Mouse (Mus musculus) thymus, adult 18-20 months (tissue): ENCODE results near the gene Hnrnpk.
"Not testable (repeated sequence)": the region's sequence is repeated elsewhere in the genome, so short reads cannot be mapped to it uniquely, and the experiment has no call there.

ENCODE experiments used
- DNase-seq, 2 experiments: peaks; one replicate each; pipeline ENCODE4 v3.0.0; 2022; ENCODE audit warnings: mixed read lengths in 2 of 2

Gene Hnrnpk

DNA sequence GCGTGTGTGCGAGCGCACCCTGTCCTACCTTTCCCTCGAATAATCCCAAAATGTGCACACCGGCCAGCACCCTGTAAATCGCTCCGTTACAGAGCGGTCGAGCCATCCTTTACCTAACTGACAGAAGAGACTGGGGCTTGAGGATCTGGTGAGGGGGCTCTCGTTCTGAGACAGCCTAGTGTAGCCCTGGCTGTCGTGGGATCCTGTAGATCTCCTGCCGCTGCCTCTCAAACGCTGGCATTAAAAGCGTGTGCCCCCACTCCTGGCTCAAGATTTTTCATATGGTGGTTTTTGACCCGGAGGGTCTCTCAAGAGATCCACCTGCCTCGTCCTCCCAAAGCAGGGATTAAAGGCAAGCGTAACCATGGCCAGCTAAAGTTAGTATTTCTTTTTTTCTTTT is at the start of gene Hnrnpk:
Gene Hnrnpk (minus strand): TSS at position 101 of the 400 bp plus-strand sequence.
- not testable (repeated sequence) for DNase-seq

DNA sequence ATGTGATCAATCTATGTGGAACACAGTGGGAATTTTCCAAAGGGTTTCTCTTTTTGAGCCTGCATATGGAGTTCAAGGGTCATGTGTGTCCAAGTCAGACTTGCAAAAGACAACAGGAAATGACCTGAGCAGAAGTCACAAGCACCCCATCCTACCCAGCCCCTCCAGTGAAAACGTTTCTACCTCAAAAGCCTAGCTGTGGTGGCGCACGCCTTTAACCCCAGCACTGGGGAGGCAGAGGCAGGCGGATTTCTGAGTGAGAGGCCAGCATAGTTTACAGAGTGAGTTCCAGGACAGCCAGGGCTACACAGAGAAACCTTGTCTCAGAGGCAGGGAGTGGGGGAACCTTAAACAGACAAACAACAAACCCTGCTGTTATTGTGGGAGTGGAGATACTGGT is 49.1 kb upstream of the Hnrnpk start:
- DNase-seq: no peak

DNA sequence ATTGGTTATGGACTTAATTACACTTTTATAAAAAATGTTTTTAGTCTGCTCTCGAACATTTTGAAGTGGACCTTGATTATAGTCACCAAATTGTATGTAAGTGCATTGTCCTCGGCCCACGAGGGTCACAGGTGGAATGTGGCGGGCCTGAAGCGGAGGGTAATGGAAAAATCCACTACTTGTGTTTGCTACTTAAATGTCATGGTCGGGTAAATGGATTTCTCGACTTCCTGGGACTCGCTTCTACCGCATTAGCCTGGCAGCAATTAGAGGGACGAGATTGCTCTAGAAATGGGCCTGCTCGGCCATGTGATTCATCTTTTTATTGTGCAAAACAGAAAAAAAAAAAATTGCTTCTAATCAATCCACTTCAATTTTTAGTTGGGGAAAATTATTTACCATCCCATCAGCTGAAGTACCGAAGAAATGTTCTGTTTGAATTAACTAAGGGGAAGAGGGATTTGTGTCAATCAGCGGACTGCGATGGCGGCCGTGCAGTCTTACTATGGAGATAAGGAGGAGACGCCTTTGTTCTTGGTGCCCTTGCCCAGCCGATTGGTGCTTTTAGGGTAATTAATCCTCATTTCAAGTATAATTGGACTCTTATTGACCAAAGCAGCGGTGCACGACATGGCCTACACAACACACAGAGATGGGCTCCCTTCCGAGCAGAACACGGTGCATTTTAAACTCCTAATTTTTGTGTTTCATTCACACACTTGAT is 47.5 kb upstream of the Hnrnpk start:
- no peak for DNase-seq

DNA sequence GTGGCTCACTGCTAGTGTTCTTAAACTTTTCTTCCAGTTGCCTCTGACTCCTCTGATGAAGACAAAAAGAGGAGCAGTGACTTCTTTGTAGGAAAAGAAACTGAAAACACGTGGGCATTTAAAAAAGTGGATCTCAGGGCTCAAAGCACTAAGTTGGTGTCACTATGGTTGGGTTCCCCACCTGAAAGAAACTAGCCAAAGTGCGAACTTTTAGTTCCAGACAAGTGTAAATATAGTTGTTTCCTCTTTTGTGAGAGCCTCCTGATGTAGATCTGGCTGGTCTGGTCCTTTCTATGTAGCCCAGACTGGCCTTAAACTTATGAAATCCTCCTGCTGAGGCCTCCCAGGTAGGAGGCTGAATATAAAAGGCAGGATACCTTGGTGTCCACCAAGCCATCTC is 43.4 kb upstream of the Hnrnpk start:
- DNase-seq: no peak

DNA sequence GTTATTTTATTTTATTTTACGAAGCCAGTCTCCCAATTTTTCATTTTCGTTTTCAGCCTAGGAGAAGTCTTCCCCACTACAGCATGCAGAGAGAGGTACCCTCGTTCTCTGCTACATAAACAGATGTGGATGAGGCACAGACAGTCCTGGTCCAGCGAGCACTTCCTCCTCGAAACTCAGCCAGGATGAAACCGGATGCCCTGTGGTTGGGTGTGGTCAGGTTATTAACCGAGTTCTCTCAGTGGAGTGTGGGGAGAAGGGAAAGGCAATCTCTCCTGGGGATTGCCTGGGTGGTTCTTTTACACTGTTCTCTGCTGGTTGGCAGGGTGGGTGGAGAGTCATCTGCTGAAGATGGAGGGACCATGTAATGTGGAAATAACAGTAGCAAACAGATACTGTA is 40.6 kb upstream of the Hnrnpk start:
- DNase-seq: peak; percentile 2 to 35

DNA sequence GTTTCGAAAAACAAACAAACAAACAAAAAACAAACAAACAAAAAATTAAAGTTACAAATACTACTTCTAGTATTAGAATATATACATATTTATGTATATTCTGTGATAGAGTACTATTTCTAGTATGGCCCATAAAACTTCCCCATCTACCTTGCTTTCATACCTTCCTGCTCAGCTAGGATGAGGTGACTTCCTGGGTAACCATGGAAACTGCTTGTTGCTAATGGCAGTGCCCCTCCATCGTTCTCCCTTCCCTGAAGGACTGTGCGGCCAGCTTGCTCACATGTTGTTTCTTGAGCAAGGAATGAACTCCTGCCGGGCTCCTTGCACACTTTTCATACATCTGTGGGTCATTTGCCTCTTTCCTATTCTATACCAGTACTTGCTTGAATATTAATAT is 40.2 kb upstream of the Hnrnpk start:
- no peak for DNase-seq

DNA sequence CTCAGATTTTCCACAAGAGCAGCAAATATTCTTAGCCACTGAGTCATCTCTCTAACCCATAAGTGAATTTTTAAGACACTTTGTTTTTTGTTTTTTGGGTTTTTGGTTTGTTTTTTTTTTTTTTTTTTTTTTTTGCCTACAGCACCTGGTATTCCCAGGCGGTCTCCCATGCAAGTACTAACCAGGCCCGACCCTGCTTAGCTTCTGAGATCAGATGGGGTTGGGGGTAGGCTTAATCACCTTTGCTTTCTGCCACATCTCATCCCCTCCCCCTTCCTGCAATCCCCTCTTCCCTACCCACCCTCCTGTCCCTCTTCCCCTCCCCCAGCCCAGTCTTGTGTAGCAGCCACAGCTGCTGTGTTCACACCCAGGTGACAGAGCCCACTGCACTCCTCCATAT is 36.6 kb upstream of the Hnrnpk start:
- no peak for DNase-seq

DNA sequence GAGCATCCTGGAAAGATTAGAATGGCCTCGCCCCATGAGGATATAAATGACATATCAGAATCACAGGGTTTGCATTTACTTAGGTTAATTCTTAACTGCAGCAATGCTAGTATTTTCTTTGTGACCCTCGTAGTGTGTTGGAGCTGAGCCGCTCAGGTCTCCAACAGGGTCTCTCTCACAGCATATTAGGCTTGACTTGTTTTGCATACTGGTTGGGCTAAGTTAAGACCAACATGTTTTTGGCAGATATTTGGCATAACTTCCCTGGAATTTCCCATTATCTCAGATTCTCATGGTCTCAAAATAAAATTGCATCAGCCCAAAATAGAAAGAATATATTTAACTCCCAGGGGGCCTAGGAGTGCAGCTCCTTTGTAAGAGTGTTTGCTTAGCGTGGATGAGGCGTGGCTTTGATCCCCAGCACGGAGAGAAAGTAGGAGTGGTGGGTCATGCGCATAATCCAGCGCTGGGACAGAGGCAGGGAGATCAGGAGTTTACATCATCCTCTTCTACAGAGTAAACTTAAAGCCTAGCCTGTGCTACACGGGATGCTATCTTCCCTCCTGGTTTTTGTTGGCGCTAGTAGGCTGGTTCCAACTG is 20.0 kb upstream of the Hnrnpk start:
- DNase-seq: no peak

DNA sequence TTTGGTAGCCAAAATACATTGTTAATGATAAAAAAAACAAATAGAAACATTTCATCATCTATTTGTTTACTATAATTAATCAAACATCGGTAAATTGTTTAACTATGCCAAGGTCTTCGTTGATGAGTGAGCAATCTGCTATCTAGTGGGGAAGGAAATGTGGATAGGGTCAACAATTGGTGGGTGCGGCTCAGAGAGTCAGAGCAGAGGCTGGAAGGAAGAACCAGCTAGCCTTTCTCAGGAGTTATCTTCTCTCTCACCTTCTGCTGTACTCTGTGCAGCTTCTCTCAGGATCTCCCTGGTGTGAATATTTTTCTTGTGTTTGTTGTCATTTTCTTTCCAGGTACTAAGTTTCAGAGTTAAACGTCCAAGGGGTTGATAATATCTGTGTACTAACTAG is 19.1 kb upstream of the Hnrnpk start:
- DNase-seq: no peak

DNA sequence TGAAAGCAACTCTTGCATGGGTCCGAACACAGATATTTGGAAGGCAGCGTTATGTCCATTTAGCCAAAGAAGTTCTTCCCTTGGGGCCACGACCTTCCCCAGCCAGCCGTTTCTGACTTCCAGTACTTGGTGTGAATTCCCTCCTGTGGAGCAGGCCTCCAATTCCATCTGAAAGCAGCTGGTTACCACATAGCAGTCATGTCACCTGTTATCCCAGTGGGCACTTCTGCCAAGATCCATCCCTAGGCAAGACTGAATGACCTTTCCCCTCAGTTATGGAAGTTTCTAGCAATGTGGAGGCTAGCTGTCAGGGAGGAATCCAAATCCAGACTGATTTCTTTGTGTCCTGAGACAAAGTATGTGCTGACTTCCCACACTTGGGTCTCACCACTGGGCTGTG is 17.9 kb upstream of the Hnrnpk start:
- DNase-seq: no peak

DNA sequence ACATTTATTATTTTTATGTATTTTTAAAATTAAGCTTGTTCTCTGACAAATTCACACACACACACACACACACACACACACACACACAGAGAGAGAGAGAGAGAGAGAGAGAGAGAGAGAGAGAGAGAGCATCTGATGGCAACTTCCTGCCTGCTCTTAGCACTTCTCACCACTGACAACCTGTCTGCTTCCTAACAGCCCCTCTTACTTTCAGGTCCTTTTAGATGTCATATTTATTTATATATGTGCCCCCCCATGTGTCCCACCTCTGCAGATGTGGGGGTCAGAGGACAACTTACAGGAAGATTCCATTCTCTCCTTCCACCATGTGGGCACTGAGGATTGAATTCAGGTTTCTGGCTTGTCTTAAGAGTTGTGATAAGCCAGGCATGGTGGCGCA is 16.1 kb upstream of the Hnrnpk start:
- no peak for DNase-seq

DNA sequence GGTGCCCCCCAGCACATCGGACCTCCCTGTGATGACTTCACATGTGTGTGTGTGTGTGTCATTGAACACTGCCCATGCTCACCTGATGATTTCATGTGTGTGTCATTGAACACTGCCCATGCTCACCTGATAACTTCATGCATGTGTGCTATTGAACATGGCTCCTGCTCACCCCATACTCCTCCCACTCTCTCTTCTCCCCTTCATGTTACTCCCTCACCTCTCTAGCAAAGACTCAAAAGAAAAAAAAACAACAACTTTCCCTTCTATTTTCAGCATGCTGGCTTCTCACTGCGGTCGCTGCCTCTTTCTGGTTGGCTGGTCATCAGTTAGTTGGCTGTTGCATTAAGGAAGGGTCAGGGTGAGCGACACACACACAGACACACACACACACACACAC is 15.5 kb upstream of the Hnrnpk start:
- no peak for DNase-seq

DNA sequence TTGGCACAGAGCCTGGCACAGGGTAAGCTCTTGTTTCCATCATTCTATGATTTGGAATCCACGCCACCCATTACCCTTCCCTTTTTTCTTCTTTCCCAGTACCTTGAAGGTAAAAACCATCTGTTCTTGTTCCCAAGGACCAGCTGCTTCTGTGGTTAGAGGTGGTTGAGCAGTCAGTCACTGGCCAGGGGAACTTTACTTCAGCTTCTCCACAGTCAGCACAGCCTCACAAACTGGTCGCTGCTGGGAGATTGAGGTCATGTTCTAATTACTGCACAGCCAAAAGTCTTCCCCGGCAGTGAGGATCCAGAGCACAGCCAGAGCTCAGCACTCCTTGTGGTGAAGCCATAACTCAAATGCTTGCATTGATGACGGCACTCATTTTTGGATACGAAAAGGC is 12.7 kb upstream of the Hnrnpk start:
- no peak for DNase-seq

DNA sequence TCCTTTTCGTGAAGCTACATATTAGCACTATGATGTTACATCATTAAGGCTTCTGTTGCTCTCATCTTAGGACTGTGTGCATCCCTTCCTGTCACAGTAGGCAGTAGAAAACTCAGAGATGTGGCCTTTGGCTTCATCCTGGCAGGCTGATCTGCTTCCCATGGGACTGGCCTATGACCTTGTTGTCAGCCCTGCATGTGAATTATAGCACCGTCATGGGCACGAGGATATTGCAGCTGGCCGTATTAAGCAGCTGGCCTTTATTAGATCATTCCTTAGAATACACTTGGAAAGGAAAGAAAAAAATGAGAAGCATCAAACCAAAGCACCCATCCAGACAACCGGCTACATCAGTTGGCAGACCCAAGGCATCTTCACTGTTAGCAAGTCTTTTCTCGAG is 12.2 kb upstream of the Hnrnpk start:
- no peak for DNase-seq

DNA sequence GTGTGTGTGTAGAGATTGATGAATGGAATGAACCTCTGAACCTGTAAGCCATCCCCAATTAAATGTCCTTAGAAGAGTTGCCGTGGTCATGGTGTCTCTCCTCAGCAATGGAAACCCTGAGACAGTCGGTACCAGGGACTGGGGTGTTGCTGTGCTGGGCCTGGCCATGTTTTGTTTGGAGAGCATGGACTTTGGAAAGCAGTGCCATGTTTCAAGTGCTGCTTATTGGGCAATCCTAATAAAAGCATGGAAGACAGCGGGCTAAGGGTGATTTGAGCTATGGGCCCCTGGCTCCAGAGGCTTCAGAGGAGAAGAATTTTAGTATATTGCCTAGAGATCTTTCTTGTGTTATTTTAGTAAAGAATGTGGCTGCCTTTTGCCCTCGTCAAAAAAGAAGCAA is 7.9 kb upstream of the Hnrnpk start:
- DNase-seq: no peak

DNA sequence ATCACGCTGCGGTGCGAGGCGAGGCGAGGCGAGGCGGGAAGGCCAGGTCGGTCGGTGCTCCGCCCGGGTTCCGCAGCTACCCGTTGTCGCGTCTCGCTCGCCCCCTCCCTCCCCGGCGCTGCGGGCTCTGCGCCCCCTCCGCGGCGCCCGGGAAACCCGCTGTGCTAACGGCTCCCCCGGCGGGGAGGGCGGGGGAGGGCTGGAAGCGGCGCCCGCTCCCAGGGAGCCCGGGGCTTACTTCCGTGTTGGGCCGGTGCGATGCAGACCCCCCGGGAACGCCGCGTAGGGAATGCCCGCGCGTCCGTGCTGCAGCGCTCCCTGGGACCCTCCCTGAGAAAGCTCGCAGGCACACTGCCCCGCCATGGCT is 416 bp downstream of the Hnrnpk start:
- DNase-seq: no peak

DNA sequence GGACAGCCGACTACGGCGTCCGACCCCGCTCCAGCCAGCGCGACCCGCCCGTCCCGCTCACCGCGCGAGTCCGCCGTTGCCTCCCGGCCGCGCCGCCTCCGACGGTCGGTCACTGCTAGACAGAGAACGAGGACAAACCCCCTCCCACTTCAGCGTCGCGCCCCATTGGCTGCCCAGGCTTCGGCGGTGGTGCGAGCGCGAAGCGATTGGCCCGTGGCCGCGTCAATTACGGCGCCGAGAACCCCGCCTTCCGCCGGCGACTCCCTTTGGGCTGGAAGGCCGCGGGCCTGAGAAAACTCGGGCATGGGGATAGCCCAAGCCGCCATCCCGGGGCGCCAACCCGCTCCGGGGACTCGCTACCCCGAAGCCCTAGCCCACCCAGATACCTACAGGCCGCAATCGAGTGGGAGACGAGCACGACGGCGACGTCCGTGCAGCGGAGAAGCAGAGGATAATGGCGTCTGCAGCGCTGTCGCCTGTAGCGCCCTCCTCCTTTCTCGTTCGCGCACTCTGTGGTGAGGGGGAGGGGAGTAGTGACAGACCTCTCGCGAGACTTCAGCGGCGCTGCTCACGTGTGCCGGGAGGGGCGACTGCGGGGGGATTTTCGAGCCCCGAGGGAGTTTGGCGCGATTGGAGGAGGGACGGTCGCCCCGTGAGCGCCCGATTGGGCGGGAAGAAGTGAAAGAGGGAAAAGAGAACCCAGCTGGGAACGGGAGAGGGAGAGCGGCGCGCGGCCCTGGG is 970 bp downstream of the Hnrnpk start, which contains the start of gene Rmi1:
Gene Rmi1 (plus strand): TSS at position 246 of the 741 bp plus-strand sequence.
- DNase-seq: peak; percentile 93 to 95

DNA sequence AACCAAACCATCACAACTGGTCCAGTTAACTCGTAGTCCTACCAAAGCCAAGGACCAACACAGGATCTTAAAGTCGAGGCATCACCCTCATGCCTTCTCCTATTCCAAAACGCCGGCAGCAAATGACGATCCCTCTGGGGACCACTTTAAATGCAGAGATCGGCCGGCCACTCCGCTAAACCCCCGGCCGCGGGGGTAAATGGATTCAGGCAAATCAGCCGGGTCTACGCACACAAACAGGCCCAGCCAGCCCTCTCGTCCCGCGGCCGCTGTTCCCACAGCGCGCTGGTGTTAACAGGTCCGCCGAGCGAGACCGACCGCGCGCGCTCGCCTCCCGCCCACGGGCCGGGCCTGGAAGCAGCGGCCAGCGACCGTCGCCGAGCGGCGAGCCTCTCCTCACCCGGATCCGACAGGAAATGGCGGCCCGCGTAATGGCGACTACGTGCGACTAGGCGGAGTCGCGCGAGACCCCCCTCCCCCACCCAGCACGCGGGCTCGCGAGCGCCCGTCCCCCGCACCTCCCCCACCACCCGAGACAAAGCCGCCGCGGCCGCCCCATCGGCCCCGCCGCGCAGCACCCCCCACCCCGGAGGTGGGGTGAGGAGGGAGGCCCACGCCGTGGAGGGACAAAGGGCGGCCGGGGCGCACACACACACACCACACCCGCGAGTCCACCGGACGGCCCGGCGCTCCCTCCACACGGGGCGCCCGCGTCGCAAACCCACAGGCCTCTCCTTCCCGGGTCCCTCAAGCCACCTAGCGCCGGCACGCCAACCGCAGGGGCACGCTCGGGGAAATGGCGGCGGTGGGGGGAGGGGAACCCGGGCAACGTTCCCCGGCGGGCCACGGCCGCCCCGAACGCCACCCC is 1.8 kb downstream of the Hnrnpk start:
- DNase-seq: peak; percentile 63 to 74

DNA sequence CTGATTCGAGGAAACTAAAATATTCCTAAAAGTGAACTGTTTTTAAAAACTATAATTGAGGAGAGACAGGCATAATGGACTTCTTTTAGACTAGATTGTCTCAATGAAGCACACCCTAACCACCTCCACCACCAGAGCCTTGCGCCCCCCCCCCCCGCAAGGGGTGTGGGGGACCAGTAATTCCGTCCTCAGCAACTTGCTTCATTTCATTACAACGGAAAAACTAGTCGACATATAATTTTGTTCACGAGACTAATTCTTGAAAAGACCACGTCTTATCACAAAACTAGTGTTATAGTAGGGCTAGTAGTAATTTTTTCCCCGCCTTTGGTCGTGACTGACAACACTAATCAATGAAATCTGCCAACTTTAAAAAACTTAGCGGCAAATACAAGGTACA is 2.6 kb downstream of the Hnrnpk start:
- no peak for DNase-seq

DNA sequence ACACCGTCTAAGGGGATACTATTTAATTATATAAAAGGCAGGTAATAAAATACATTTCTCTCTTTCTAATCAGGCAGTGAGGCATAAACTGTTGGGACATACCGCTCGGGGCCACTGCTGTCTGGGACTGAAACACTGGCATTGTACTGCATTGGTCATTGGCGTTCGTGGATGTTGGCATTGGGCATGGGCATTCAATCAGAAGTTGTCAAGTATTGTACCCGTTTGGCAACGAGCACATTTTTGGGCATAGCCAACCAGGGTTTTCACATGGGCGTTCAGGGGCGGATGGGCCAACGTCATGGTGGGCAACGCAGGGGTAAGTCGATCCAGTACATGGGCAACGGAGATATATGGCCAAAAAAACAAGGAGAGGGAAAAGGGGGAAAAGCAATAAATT is 5.5 kb downstream of the Hnrnpk start:
- DNase-seq: no peak

DNA sequence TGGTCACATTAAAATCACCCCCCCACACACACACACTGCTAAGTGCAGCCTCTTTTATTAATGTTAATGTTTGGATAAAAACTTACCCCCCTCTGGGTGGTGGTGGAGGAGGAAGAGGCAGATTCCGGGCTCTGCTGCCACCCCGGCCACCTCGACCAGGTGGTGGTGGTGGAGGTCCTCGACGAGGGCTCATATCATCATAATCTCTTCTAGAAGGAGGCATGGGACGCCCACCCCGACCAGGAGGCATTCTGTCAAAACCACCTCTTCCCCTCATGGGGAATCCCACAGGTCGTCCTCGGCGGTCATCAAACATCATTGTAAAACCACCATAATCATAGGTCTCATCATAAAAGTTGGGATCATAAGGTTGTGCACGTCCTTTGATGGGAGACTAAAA is 8.8 kb downstream of the Hnrnpk start:
- DNase-seq: not testable (repeated sequence)

DNA sequence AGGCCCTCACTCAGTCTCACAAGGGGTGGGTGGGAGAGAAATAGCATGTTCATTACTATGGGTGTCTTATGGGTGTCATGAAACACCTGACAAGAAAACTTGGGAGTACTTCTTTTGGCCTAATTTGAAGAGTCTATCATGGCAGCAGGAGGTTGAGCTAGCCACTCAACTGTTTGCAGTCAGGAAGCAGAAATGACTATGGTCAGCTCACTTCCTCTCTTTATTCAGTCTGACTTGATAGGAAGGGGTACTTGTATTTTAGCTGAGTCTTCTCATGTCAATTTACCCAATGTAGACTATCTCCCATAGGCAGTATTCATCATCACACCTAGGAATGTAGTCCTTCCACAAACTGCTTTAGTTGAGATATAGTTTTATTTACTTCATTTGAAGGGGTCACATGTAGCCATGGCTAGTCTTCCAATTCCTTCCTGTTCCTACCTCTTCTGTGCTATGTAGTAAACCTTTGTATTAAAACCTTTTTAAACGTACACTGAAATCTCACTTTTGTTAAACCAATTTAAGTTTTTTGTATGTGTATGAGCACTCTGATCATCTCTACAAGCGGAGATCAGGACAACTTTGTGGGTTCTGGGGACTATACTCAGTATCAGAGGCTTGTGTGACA is 13.7 kb downstream of the Hnrnpk start:
- no peak for DNase-seq

DNA sequence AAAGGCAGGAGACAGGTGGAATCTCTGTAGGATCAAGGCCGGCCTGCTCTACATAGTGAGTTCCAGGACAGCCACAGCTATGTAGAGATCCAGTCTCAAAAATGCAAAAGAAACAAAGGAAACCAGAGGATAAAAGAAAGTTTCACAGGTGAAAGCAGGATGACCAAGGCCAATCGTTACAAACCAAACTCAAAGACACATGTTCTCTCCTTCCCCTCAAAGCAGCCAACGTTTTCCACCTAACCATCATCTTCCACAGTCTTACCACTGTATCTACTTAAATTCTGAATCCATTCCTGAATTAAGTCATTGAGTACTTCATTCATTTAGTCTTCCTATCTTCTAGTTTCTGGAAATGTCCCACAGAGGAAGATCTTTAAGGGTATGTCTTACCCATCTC is 14.8 kb downstream of the Hnrnpk start:
- DNase-seq: no peak
